Mouse (Mus musculus): ENCODE measurements around the gene Cd3eap. TPM values are rescaled to one million over a fixed set of nuclear protein-coding genes. Genes with fewer than 3 reads are reported as not detected.
A peak's percentile ranks its signal among the peaks of the same experiment; 100 is the strongest.

The Cd3eap gene
- polyA plus RNA-seq, 1 experiment: 2.8 TPM

GRCm38 (mm10) chr7:19324221-19324620, 35.1 kb downstream of the Cd3eap start:
- H3K4me1 ChIP-seq (ENCODE audit: control insufficient read depth, insufficient read depth, low read length): peaks cover 19% of the 10 kb centered on the region
- no peaks in the 10 kb centered on the region for H3K36me3 ChIP-seq (ENCODE audit: control insufficient read depth, insufficient read depth, low read length)
- H3K4me3 ChIP-seq (ENCODE audit: control insufficient read depth, low read depth, low read length): no peak overlapping the region
- no peak overlapping the region for H3K27ac ChIP-seq (ENCODE audit: control insufficient read depth, insufficient read depth, low read depth, low read length)
- TF ChIP-seq POLR2A (IDR thresholded peaks at IDR 0.05; ENCODE audit: control insufficient read depth, low read depth, low read length): no peak
- no peak for TF ChIP-seq CTCF (IDR thresholded peaks at IDR 0.05; ENCODE audit: control insufficient read depth, insufficient read depth, insufficient replicate concordance, low read depth, low read length)
- no peaks in the 10 kb centered on the region; the same call in 1 of the 2 replicates for H3K27me3 ChIP-seq (ENCODE audit: control insufficient read depth, insufficient read depth, low read length)

GRCm38 (mm10) chr7:19322489-19322888, 36.8 kb downstream of the Cd3eap start:
- Histone ChIP-seq H3K27me3 (ENCODE audit: control insufficient read depth, insufficient read depth, low read length) (no peaks in the 10 kb centered on the region; the same call in 1 of the 2 replicates), H3K36me3 (ENCODE audit: control insufficient read depth, insufficient read depth, low read length) (no peaks in the 10 kb centered on the region), H3K27ac (ENCODE audit: control insufficient read depth, insufficient read depth, low read depth, low read length) (no peak overlapping the region), H3K4me3 (ENCODE audit: control insufficient read depth, low read depth, low read length) (no peak overlapping the region), H3K4me1 (ENCODE audit: control insufficient read depth, insufficient read depth, low read length) (peaks cover 16% of the 10 kb centered on the region)
- TF ChIP-seq POLR2A (IDR thresholded peaks at IDR 0.05; ENCODE audit: control insufficient read depth, low read depth, low read length) (no peak), CTCF (IDR thresholded peaks at IDR 0.05; ENCODE audit: control insufficient read depth, insufficient read depth, insufficient replicate concordance, low read depth, low read length) (no peak)

GRCm38 (mm10) chr7:19321464-19321863, 37.8 kb downstream of the Cd3eap start:
- Histone ChIP-seq H3K27me3 (ENCODE audit: control insufficient read depth, insufficient read depth, low read length) (no peaks in the 10 kb centered on the region), H3K36me3 (ENCODE audit: control insufficient read depth, insufficient read depth, low read length) (no peaks in the 10 kb centered on the region), H3K27ac (ENCODE audit: control insufficient read depth, insufficient read depth, low read depth, low read length) (no peak overlapping the region), H3K4me1 (ENCODE audit: control insufficient read depth, insufficient read depth, low read length) (peaks cover 7% of the 10 kb centered on the region), H3K4me3 (ENCODE audit: control insufficient read depth, low read depth, low read length) (no peak overlapping the region)
- TF ChIP-seq POLR2A (IDR thresholded peaks at IDR 0.05; ENCODE audit: control insufficient read depth, low read depth, low read length): no peak
- TF ChIP-seq CTCF (IDR thresholded peaks at IDR 0.05; ENCODE audit: control insufficient read depth, insufficient read depth, insufficient replicate concordance, low read depth, low read length): no peak

- H3K4me3 ChIP-seq (ENCODE audit: control insufficient read depth, low read depth, low read length): peak overlapping the region; percentile 86; the same call in 1 of the 2 replicates
- no peaks in the 10 kb centered on the region for H3K36me3 ChIP-seq (ENCODE audit: control insufficient read depth, insufficient read depth, low read length)
- H3K27me3 ChIP-seq (ENCODE audit: control insufficient read depth, insufficient read depth, low read length): no peaks in the 10 kb centered on the region
- H3K27ac ChIP-seq (ENCODE audit: control insufficient read depth, insufficient read depth, low read depth, low read length): no peak overlapping the region
- TF ChIP-seq POLR2A (IDR thresholded peaks at IDR 0.05; ENCODE audit: control insufficient read depth, low read depth, low read length): no peak
- TF ChIP-seq CTCF (IDR thresholded peaks at IDR 0.05; ENCODE audit: control insufficient read depth, insufficient read depth, insufficient replicate concordance, low read depth, low read length): no peak
- peaks cover 5% of the 10 kb centered on the region for H3K4me1 ChIP-seq (ENCODE audit: control insufficient read depth, insufficient read depth, low read length)
These were observed 38.6 kb downstream of the Cd3eap start for GRCm38 (mm10) chr7:19320637-19321036.

- TF ChIP-seq POLR2A (IDR thresholded peaks at IDR 0.05; ENCODE audit: control insufficient read depth, low read depth, low read length) (peak; percentile 68; the same call in 1 of the 2 replicates), CTCF (IDR thresholded peaks at IDR 0.05; ENCODE audit: control insufficient read depth, insufficient read depth, insufficient replicate concordance, low read depth, low read length) (no peak)
- peak overlapping the region; percentile 2 for H3K27ac ChIP-seq (ENCODE audit: control insufficient read depth, insufficient read depth, low read depth, low read length)
These were observed 39.4 kb downstream of the Cd3eap start for GRCm38 (mm10) chr7:19319906-19320305.

GRCm38 (mm10) chr7:19319458-19319857, 39.8 kb downstream of the Cd3eap start:
- no peak for TF ChIP-seq CTCF (IDR thresholded peaks at IDR 0.05; ENCODE audit: control insufficient read depth, insufficient read depth, insufficient replicate concordance, low read depth, low read length)
- Histone ChIP-seq H3K27ac (ENCODE audit: control insufficient read depth, insufficient read depth, low read depth, low read length) (peak overlapping the region; percentile 2), H3K27me3 (ENCODE audit: control insufficient read depth, insufficient read depth, low read length) (no peaks in the 10 kb centered on the region), H3K4me1 (ENCODE audit: control insufficient read depth, insufficient read depth, low read length) (peaks cover 5% of the 10 kb centered on the region), H3K36me3 (ENCODE audit: control insufficient read depth, insufficient read depth, low read length) (no peaks in the 10 kb centered on the region), H3K4me3 (ENCODE audit: control insufficient read depth, low read depth, low read length) (peak overlapping the region; percentile 86)

More at GRCm38 (mm10) chr7:19319906-19320305, 39.4 kb downstream of the Cd3eap start:
- Histone ChIP-seq H3K4me3 (ENCODE audit: control insufficient read depth, low read depth, low read length) (peak overlapping the region; percentile 86), H3K36me3 (ENCODE audit: control insufficient read depth, insufficient read depth, low read length) (no peaks in the 10 kb centered on the region), H3K27me3 (ENCODE audit: control insufficient read depth, insufficient read depth, low read length) (no peaks in the 10 kb centered on the region), H3K4me1 (ENCODE audit: control insufficient read depth, insufficient read depth, low read length) (peaks cover 5% of the 10 kb centered on the region)

- H3K27me3 ChIP-seq (ENCODE audit: control insufficient read depth, insufficient read depth, low read length): no peaks in the 10 kb centered on the region
- H3K4me3 ChIP-seq (ENCODE audit: control insufficient read depth, low read depth, low read length): no peak overlapping the region
These were observed 40.6 kb downstream of the Cd3eap start for GRCm38 (mm10) chr7:19318676-19319075.

GRCm38 (mm10) chr7:19318201-19318600, 41.1 kb downstream of the Cd3eap start:
- H3K36me3 ChIP-seq (ENCODE audit: control insufficient read depth, insufficient read depth, low read length): no peaks in the 10 kb centered on the region
- peaks cover 5% of the 10 kb centered on the region for H3K4me1 ChIP-seq (ENCODE audit: control insufficient read depth, insufficient read depth, low read length)
- no peaks in the 10 kb centered on the region for H3K27me3 ChIP-seq (ENCODE audit: control insufficient read depth, insufficient read depth, low read length)
- no peak overlapping the region for H3K4me3 ChIP-seq (ENCODE audit: control insufficient read depth, low read depth, low read length)
- H3K27ac ChIP-seq (ENCODE audit: control insufficient read depth, insufficient read depth, low read depth, low read length): no peak overlapping the region
- no peak for TF ChIP-seq CTCF (IDR thresholded peaks at IDR 0.05; ENCODE audit: control insufficient read depth, insufficient read depth, insufficient replicate concordance, low read depth, low read length)
- TF ChIP-seq POLR2A (IDR thresholded peaks at IDR 0.05; ENCODE audit: control insufficient read depth, low read depth, low read length): no peak

More at GRCm38 (mm10) chr7:19318676-19319075, 40.6 kb downstream of the Cd3eap start:
- Histone ChIP-seq H3K36me3 (ENCODE audit: control insufficient read depth, insufficient read depth, low read length) (no peaks in the 10 kb centered on the region), H3K27ac (ENCODE audit: control insufficient read depth, insufficient read depth, low read depth, low read length) (no peak overlapping the region), H3K4me1 (ENCODE audit: control insufficient read depth, insufficient read depth, low read length) (peaks cover 5% of the 10 kb centered on the region)
- no peak for TF ChIP-seq POLR2A (IDR thresholded peaks at IDR 0.05; ENCODE audit: control insufficient read depth, low read depth, low read length)

All from testis, adult 2 months (tissue).